Mouse (Mus musculus) left cerebral cortex, adult 8-10 months (tissue): ENCODE results near the gene Kif2b. TPM values are rescaled to one million over a fixed set of nuclear protein-coding genes. Genes with fewer than 3 reads are reported as not detected.
A peak's percentile ranks its signal among the peaks of the same experiment; 100 is the strongest.

ENCODE experiments used
- DNase-seq, 2 experiments: peaks; one replicate each; pipeline ENCODE4 v3.0.0; 2022; ENCODE audit warnings: low spot score in 2 of 2
- total RNA-seq, 4 experiments: library from RNA; stranded (reverse); gene quantifications; 2 replicates each; pipeline ENCODE4 v1.2.4; 2022

The Kif2b gene
- not detected for total RNA-seq

DNA sequence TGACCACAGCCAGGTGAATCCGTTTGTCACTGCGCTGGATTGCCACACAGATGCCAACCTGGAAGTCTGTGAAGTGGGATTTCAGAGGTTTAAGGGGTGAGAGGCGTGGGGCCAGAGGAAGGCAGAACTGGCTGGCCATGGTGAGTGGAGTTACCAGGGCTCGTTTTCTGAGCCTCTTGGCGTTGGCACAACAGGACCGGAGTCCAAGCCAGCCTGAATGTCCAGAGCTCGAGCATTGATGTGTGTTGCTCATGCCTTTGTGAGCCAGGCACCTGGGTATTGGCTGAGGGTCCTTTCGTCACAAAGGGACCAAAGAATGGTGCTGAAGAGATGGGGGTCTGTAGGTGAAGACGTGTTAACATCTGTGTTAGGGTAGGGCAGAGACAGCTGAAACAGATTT lies at the start of gene Kif2b:
TSS of gene Kif2b (minus strand) at position 242 of the 400 bp plus-strand sequence.
- no peak for DNase-seq

DNA sequence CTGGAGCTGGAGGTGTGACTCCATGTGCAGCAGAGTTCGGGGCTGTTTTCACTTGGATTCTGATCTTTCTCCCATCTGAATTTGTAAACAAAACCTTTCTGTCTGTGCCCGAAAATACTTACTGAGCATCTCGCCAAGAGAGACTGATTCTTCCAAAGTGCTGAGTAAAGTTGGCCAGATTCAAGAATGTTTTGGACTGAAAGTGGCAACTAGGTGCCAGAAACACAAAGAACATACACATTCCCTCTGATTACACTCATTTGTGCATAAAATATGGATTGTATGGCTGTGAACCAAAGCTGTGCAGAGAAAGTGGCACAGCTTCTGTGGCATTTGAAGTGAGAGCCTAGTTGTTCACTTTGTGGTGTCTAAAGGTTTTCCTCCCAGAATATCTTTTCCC lies 15.7 kb upstream of the Kif2b start:
- DNase-seq, result peak in 1 of 2 experiments; percentile 11

DNA sequence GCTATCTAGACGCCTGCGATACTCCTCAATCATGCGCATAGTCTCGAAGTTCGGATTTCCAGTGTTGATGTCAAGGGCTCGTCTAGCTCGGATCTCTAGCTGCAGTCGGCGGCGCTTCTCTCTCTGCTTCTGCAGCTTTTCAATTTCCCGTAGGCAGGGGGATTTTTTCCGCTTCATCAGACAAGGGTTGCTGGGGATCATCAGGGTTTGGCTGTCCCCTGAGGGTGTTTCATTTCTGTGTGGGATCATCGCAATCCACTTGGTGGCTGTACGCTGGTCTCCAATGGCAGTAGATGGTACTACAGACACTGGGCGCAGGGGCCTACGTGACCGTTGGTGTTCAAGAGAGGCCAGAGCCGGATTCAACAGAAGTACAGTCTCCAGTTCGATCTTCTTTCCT lies 502 bp downstream of the Kif2b start:
- DNase-seq, result no peak

DNA sequence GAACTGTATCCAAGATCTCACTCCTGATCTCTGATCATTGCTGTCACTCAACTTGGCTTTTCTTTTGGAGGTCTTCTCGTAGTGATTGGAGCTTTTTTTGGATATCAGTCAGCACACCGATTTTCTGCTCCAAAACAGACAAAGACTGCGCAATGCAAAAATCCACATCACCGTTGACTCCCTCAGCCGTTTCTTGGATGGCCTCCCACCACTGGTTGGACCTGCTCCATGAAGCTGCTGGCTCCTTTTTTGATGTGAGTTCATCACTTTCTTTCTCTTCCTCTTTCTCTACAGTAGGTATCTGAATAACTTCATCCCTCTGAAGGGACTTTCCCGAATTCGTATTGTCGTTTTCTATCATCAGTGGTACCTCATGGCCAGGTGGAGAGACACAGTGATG lies 2.0 kb downstream of the Kif2b start:
- DNase-seq, result no peak

DNA sequence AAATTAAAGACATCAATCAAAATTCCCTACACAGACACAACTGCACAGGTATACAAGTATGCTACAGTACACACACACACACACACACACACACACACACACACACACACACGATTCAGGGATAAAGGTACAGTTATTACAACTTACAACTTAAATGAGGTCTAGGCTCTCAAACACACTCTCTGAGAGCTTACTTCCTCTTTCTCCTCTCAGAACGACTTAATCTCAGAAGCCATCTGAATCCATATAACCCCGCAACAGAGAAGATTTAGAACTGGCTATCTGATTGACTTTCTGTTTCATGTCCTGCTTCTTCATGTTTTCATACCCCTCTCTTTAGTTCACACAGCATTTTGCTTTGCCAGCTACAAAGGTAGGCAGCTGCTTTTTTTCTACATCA lies 2.9 kb downstream of the Kif2b start:
- DNase-seq, result no peak

DNA sequence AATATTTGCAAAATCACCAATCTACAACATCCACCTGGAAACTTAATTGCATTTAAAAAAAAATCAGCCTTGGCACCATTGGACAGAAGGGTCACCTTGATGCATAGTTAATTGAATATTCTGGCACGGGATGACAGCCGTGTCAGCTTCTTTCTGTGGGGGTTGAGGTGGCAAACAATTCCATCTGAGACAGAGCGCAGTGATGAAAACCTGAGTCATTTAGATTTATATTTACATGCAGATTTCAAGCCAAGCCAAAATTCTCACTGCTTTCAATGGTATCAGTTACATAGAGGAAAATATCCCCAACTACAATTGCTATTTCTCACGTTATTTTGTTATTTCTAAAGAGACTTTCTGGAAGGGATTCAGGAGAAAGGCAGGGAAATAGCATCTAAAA lies 46.6 kb downstream of the Kif2b start:
- peak; percentile 1 to 5 for DNase-seq
